Mouse (Mus musculus) kidney, adult 2 months (tissue): ENCODE measurements around the gene Sp2.

ENCODE experiments used
- CTCF ChIP-seq: fragments of 200-500 bp; conservative IDR thresholded peaks from 2 replicates; pipeline ENCODE4 v1.5.1; 2011; ENCODE audit warnings: low read depth, mild to moderate bottlenecking, control low read depth, low read length, moderate library complexity, mixed read lengths; ENCODE audit not compliant: insufficient read depth, insufficient read length
- POLR2A ChIP-seq: fragments of 200-500 bp; IDR thresholded peaks from one replicate; pipeline ENCODE4 v1.6.1; 2011; ENCODE audit warnings: low read depth, low read length, control low read depth

GRCm38 (mm10) chr11:97031977-97032376, 49.2 kb upstream of the Sp2 start:
- TF ChIP-seq CTCF (no peak), POLR2A (no peak)
